Mouse (Mus musculus) cerebellum, adult 2 months (tissue): ENCODE measurements around the gene Zfp341. TPM values are rescaled to one million over a fixed set of nuclear protein-coding genes. Genes with fewer than 3 reads are reported as not detected.

Experiments
- DNase-seq, 2 experiments: peaks; one replicate each; pipeline ENCODE4 v3.0.0; 2021
- H3K27ac ChIP-seq: fragments of 200-500 bp; 2 replicates; pipeline ENCODE4 v1.5.1; 2012; ENCODE audit warnings: low read length, control low read depth, inconsistent platforms; ENCODE audit not compliant: insufficient read depth
- H3K27me3 ChIP-seq: fragments of 200-500 bp; 2 replicates; pipeline ENCODE4 v1.6.1; 2012; ENCODE audit warnings: inconsistent platforms, mild to moderate bottlenecking, low read length, moderate library complexity; ENCODE audit not compliant: control insufficient read depth, insufficient read depth
- H3K4me1 ChIP-seq: fragments of 200-500 bp; 2 replicates; pipeline ENCODE4 v1.6.1; 2011; ENCODE audit warnings: low read length; ENCODE audit not compliant: control insufficient read depth, insufficient read depth
- H3K4me3 ChIP-seq: fragments of 200-500 bp; replicated peaks from 2 replicates; pipeline ENCODE3; 2011; ENCODE audit warnings: mild to moderate bottlenecking, low read depth, low read length, control low read depth; ENCODE audit not compliant: insufficient read depth
- CTCF ChIP-seq: fragments of 200-500 bp; IDR thresholded peaks from 2 replicates; pipeline ENCODE4 v1.5.1; 2011; ENCODE audit warnings: low read depth, mild to moderate bottlenecking, control low read depth, low read length, moderate library complexity, borderline replicate concordance; ENCODE audit not compliant: insufficient read depth
- POLR2A ChIP-seq: fragments of 200-500 bp; IDR thresholded peaks from 2 replicates; pipeline ENCODE4 v1.6.1; 2011; ENCODE audit warnings: low read length, control low read depth, borderline replicate concordance; ENCODE audit not compliant: insufficient read depth
- WGBS: fragments of 180-500 bp; shearing (Covaris S2); methylation state at CpG from one replicate; pipeline ENCODE4 v1.1.7; 2018; 5-methylcytosine and 5-hydroxymethylcytosine counted together
- polyA plus RNA-seq: library from polyadenylated mRNA; depleted of rRNA; stranded (reverse); fragments of >200 nt; gene quantifications from 2 replicates; pipeline ENCODE4 v1.2.3, GENCODE M21; 2012

Gene Zfp341
- polyA plus RNA-seq, 1 experiment = 11.5 TPM

DNA sequence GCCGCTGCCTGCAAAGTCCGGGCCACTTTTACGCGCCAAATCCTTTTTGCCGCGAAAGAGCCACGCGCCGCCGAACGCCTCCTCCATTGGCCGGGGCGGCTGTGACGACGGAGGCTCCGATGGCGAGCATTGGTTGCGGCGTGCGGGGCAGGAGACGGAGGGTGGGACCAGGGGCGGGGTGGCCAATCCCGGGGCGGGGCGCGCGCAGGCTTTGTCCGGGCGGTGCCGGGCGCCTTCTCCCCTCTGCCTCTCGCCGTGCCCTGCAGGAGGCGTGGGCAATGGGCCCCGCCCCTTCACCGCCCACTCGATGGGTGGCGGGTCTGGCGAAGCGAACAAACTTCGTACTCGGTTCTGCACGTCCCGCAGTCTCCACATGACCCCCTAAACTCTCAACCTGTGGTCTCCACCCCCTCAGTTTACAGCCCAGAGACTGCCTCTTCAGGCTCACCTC, 43.2 kb upstream of the Zfp341 start, which contains the start of gene E2f1:
Gene E2f1 (minus strand): TSS at position 57 of the 451 bp plus-strand sequence.
- H3K4me3 ChIP-seq = peak within 1 kb of the TSS; percentile 84
- no peak within 1 kb of the TSS; the same call in 1 of the 2 replicates for H3K27ac ChIP-seq
- DNase-seq = peak; percentile 90 to 94
- no peaks in the 10 kb centered on the region for H3K27me3 ChIP-seq
- WGBS = under 1% methylated on average over 38 of the region's 44 CpGs
- H3K4me1 ChIP-seq = peaks cover 12% of the 10 kb centered on the region
- TF ChIP-seq POLR2A (peak; percentile 37; the same call in 1 of the 2 replicates), CTCF (no peak)

DNA sequence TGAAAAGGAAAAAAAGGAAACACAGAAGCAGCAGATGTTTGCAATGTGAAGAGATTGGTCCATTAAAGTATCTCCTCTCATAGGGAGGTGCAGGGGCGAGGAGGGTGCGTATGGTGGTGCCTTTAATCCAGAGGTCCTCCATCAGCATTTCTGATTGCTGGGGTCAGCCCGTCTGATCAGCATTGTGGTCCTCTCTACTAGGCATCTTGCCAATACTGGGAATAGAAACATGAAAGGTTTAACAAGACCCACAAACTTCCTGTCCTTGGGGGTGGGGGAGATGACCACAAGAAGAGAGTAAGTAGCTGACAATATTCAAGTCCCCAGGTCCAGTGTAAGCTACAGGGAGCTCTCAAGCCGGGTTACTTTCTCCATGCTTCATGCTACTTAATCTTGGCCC, 42.4 kb upstream of the Zfp341 start:
- TF ChIP-seq CTCF = no peak
- no peak for TF ChIP-seq POLR2A
- no peak overlapping the region for H3K27ac ChIP-seq

DNA sequence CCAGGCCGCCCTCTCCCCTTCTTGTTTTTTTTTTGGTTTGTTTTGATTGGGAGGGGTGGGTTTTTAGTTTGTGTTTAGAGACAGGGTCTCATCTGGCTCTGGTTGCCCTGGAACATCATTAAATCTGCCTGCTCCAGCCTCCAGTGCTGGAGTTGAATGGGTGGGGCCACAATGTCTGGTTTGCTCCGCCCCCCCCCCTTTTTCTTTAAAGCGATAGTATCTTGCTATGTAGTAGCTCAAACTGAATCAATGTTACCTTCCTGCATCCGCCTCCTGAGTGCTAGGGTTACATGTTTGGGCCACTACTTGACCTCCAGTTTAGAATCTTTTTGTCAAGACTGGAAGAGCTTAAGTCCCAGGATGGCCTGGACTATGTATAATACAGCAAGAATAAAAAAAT, 41.8 kb upstream of the Zfp341 start:
- Histone ChIP-seq H3K4me1 (no peaks in the 10 kb centered on the region; the same call in 1 of the 2 replicates), H3K27ac (no peak overlapping the region), H3K4me3 (no peak overlapping the region), H3K27me3 (no peaks in the 10 kb centered on the region)
- no peak for TF ChIP-seq CTCF
- no peak for TF ChIP-seq POLR2A
- no peak for DNase-seq
- WGBS = 85% methylated on average over 4 of the region's 4 CpGs

More for the DNA sequence above, 42.4 kb upstream of the Zfp341 start:
- no peak overlapping the region for H3K4me3 ChIP-seq
- H3K4me1 ChIP-seq = peaks cover 6% of the 10 kb centered on the region
- DNase-seq = no peak
- H3K27me3 ChIP-seq = no peaks in the 10 kb centered on the region
- 61% methylated on average over 4 of the region's 4 CpGs for WGBS

DNA sequence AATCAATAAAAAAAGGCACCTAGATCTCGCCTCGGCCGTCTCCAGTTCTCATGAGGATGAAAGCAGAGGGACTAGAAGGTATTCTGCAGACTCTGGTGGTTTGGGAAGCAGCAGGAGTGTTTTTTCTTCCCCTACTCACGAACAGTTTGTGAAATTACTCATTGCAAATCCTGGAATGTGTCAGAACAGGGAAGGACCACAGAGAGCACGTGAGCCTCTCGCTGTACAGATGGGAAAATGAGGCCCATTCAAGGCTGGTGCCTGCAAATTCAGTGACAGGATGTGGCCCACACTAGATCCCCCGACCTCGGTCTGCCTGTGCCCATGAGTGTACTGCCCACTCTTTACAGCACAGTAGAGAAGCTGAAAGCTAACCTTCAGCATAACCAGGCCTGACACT, 41.1 kb upstream of the Zfp341 start:
- Histone ChIP-seq H3K4me1 (no peaks in the 10 kb centered on the region), H3K27me3 (no peaks in the 10 kb centered on the region), H3K4me3 (no peak overlapping the region), H3K27ac (no peak overlapping the region)
- no peak for DNase-seq
- 78% methylated on average over 8 of the region's 8 CpGs for WGBS
- TF ChIP-seq POLR2A = no peak
- TF ChIP-seq CTCF = no peak

DNA sequence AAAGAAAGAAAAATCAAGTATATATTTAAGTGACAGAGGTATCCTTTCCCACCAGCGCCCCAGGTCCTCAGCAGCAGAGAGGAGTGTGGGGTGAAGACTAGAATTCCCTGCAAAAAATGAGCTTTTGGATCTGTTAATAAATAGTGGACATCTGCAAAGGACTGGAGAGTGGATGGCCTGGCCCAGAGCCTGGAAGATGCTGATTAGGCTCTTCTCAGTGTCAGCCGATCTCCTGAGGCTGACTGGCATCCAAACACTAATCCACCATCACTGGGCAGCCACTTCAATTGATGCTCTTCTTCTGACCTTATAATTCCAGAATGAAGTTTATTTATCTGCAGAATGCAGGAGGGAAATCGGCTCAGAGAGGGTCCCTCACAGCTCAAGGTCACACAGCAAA, 40.1 kb upstream of the Zfp341 start:
- WGBS = 46% methylated on average over 3 of the region's 3 CpGs
- no peak for TF ChIP-seq POLR2A
- TF ChIP-seq CTCF = no peak
- Histone ChIP-seq H3K4me1 (no peaks in the 10 kb centered on the region), H3K4me3 (no peak overlapping the region), H3K27me3 (no peaks in the 10 kb centered on the region), H3K27ac (no peak overlapping the region)
- DNase-seq = no peak

DNA sequence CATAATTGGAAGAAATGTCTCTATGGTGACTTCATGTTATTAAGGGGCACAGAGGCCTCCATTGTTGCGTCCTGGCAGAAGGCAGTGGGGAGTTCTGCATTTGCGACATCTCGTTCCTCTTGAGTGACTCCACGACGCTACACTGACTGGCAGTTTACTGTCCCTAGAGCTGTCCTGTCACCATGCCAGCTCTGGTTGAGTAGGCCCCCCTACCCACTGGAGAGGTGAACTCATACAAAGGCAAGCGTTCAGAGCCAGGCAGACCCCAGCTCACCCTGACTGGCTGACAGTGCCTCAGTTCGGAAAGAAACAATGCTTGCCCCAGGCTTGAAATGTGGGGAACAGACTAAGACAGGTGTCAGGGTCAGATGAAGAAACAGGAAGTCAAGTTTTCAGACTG, 38.8 kb upstream of the Zfp341 start:
- Histone ChIP-seq H3K4me1 (no peaks in the 10 kb centered on the region), H3K27ac (no peak overlapping the region), H3K4me3 (no peak overlapping the region), H3K27me3 (no peaks in the 10 kb centered on the region)
- TF ChIP-seq POLR2A = no peak
- no peak for TF ChIP-seq CTCF
- 61% methylated on average over 7 of the region's 7 CpGs for WGBS
- no peak for DNase-seq

DNA sequence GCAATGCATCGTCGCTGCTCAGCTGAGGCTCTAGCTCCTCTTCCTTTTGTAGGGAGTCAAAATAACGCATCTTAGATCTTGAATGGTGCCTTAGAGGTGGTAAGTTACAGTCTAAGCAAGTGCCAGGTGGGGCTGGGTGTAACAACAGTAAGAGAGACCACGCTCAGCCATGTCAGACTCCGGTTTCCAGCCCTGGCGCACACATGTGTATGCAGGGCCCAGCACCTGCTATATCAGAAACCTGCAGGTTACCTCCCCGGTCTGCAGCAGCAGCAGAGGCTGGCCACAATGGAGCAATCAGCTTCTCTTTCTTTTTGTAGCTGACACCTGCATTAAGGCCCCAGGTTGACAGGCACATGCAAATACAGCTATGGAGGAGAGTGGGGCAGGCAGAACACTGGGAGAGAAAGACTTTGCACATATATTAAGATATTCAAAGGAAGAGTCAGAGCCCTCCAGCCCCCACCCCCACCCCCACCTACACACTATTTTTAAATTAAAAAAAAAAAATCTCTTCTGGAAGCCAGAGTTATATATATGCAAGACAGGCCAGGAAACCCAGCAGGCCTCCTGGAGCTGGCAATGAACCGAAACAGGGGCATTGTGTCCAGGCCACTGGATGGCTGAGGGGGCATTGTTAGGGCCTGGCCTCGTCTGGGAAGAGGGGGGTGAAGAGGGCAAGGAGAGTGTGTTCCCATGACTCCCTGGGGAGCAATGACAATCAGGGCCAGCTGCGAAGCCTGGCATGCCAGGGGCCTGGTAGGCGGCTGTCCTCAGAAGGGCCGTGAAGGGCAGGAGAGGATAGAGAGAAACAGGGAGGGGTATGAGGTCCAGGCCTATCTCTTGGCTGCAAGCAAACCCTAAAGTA, 36.0 kb upstream of the Zfp341 start:
- no peak overlapping the region for H3K27ac ChIP-seq
- DNase-seq = no peak

DNA sequence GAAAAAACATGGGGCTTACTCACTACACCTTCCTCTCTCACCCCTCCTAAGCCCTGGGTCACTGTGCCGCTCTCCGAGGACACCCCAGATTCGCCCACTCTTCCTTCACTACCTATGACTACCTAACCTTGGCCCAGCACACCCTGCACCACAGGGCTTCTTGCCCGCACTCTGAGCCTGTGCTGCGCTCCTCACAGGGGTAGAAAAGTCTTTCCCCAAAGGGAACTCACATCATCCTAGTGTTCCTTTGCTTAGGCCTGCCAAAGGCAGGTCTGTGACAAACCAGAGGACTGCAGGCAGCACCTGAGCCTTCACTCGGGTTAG, 35.4 kb upstream of the Zfp341 start:
- Histone ChIP-seq H3K4me1 (peaks cover 3% of the 10 kb centered on the region; the same call in 1 of the 2 replicates), H3K4me3 (no peak overlapping the region), H3K27me3 (no peaks in the 10 kb centered on the region), H3K27ac (no peak overlapping the region)
- TF ChIP-seq POLR2A (no peak), CTCF (no peak)
- WGBS = 83% methylated on average over 6 of the region's 6 CpGs
- DNase-seq = no peak

More for the DNA sequence above, 36.0 kb upstream of the Zfp341 start:
- TF ChIP-seq POLR2A = no peak
- TF ChIP-seq CTCF = no peak
- H3K27me3 ChIP-seq = no peaks in the 10 kb centered on the region
- WGBS = 70% methylated on average over 12 of the region's 12 CpGs
- no peak overlapping the region for H3K4me3 ChIP-seq
- no peaks in the 10 kb centered on the region for H3K4me1 ChIP-seq

DNA sequence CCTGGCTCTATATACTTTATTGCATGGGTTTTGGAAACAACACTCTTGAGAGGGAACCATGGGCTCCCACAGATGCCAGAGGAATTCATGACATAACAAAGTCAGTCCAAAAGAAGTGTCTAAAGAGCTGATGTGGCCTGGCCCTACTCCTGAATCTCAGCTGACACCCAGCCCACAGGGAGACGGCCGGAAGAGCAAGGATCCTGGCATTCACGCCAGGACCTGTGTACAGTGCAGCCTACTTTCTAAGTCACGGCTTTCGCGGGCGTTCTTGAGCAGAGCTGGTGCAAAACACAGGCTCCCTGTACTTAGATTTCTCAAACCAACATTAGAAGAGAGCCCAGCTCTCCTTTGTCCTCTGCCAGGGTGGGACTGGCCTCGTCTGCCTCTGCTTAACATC, 32.5 kb upstream of the Zfp341 start:
- DNase-seq = no peak
- no peak overlapping the region for H3K4me3 ChIP-seq
- peaks cover 24% of the 10 kb centered on the region for H3K4me1 ChIP-seq
- WGBS = 68% methylated on average over 8 of the region's 8 CpGs
- no peak overlapping the region for H3K27ac ChIP-seq
- no peaks in the 10 kb centered on the region for H3K27me3 ChIP-seq
- TF ChIP-seq POLR2A (no peak), CTCF (no peak)
